Mouse (Mus musculus): ENCODE measurements around the gene Necap1.

DNA sequence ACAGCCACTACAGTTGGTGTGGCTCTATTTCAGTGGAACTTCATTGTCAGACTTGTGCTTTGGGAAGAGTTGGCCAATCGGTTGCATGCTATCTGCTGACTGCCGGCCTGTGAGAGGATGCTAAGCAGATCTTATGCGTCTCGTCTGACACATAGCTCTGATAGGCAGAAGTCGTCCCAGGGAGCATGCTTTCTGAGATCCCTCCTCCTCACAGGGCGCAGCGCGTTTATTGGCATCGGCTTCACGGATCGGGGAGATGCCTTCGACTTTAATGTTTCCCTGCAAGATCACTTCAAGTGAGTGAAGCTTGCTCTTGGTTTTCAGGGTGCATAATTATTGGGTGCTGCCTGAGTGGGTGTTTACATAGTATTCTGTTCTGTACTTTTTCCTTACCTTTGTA, 7.0 kb downstream of the Necap1 start:
- TF ChIP-seq CTCF (conservative IDR thresholded peaks at IDR 0.05; ENCODE audit: low read length) (no peak), NANOG (IDR thresholded peaks at IDR 0.05; ENCODE audit: borderline replicate concordance, low read length) (no peak)
